Mouse (Mus musculus) liver, embryonic 16.5 days (tissue): ENCODE data around the gene Hist3h2a. TPM values are rescaled to one million over a fixed set of nuclear protein-coding genes. Genes with fewer than 3 reads are reported as not detected.

Experiments
- ATAC-seq: fragments of 200-750 bp; cut with Nextera tagmentation; 2 replicates; pipeline ENCODE4 v1.8.0; 2017; ENCODE audit warnings: low read depth, mild to moderate bottlenecking, moderate number of reproducible peaks, moderate library complexity
- H3K27ac ChIP-seq: fragments of 300-500 bp; sonication (generic); 2 replicates; pipeline ENCODE4 v1.5.1; 2014; ENCODE audit warnings: mild to moderate bottlenecking, low read length
- H3K27me3 ChIP-seq: fragments of 300-500 bp; sonication (generic); 2 replicates; pipeline ENCODE4 v1.6.1; 2014; ENCODE audit warnings: low read depth, low read length, mixed read lengths; ENCODE audit not compliant: control insufficient read depth, insufficient read depth
- H3K36me3 ChIP-seq: fragments of 300-500 bp; sonication (generic); 2 replicates; pipeline ENCODE4 v1.6.1; 2014; ENCODE audit warnings: mild to moderate bottlenecking; ENCODE audit not compliant: control insufficient read depth, insufficient read depth
- H3K4me1 ChIP-seq: fragments of 300-500 bp; sonication (generic); 2 replicates; pipeline ENCODE4 v1.6.1; 2014; ENCODE audit warnings: low read depth, low read length, mixed read lengths; ENCODE audit not compliant: control insufficient read depth
- H3K4me2 ChIP-seq: fragments of 300-500 bp; sonication (generic); 2 replicates; pipeline ENCODE4 v1.6.1; 2014; ENCODE audit warnings: low read depth, low read length, mixed read lengths
- H3K4me3 ChIP-seq: fragments of 300-500 bp; sonication (generic); 2 replicates; pipeline ENCODE4 v1.5.1; 2014; ENCODE audit warnings: low read depth, mild to moderate bottlenecking, low read length
- H3K9ac ChIP-seq: fragments of 300-500 bp; sonication (generic); 2 replicates; pipeline ENCODE4 v1.6.1; 2014; ENCODE audit warnings: low read depth, low read length
- H3K9me3 ChIP-seq: fragments of 300-500 bp; sonication (generic); replicated peaks from 2 replicates; pipeline ENCODE4 v1.6.1; 2016; ENCODE audit warnings: low read length; ENCODE audit not compliant: control insufficient read depth
- WGBS: fragments of 180-500 bp; shearing (Covaris S2); extraction: QIAGEN DNeasy Blood & Tissue Kit; methylation state at CpG from one replicate; pipeline ENCODE4 v1.1.7; 2014; ENCODE audit not compliant: insufficient replicate concordance; 5-methylcytosine and 5-hydroxymethylcytosine counted together
- microRNA-seq: library from miRNA; unstranded; fragments of <30 nt; microRNA quantifications from one replicate; pipeline ENCODE4, GENCODE M21; 2016
- polyA plus RNA-seq: library from polyadenylated mRNA; unstranded; fragments of >200 nt; fragmentation: Nextera tagmentation; extraction: Ambion mirVana; gene quantifications from 2 replicates; pipeline ENCODE4 v1.2.1, GENCODE M21; 2015

Gene Hist3h2a
- polyA plus RNA-seq, 1 experiment from 2014 or later, result 21.2 TPM

DNA sequence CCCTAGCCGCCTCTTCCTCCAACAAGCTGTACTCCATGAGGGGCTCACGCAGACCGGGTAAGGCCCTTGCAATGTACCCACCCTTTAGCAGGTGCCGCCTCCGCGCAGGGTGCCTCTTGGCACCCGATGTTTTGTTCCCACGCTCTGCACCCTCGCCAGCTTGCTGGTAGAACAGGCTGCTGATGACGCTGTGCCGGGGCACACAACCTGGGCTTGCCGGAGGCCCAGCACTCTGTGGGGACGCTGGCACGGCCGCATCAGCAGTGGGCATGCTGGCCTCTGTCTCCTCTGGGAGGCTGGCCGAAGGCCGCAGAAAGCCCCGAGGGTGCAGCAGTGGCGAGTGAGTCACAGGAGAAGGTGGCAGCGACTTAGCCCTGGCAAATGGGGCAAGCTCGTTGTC is 46.1 kb downstream of the Hist3h2a start:
- Histone ChIP-seq H3K4me3 (no peak overlapping the region), H3K9me3 (no peaks in the 10 kb centered on the region), H3K4me2 (no peak overlapping the region), H3K36me3 (no peaks in the 10 kb centered on the region), H3K9ac (no peak overlapping the region), H3K4me1 (no peaks in the 10 kb centered on the region), H3K27me3 (no peaks in the 10 kb centered on the region; the same call in 1 of the 2 replicates), H3K27ac (no peak overlapping the region)
- no peak for ATAC-seq
- 78% methylated on average over 21 of the region's 21 CpGs for WGBS

DNA sequence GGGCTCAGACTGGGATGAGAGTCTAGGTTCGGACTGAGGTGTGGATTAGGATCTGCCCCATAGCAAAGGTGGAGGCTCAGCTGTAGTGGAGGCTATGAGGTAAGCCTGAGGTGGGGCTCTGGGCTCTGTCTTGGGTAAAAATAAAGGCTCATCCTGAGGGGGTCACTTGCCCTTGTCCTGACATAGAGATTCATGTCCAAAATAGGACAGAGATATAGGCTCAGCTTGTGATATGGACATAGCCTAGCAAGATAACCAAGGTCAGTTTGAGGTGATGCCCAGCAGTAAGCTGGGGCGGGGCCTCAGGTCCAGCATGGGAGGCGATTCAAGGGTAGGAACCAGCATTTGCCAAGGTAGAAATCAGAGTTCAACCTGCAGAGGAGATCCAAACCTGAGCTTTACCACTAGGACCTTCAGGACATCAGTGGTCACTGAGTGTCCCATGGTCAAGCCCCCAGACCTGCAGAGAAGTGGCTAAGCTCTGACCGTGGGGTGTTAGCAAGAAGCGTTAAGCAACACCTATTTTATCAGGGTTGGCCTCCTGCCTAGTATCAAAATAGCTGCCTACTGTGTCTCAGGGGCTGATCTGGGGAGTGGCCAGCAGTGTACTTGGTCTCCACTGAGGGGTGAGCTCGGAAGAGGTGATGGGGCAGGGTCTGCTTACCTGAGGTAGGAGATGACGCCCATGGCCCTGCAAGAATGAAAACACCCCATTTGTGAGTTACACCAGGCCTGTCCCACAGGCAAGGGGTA is 48.0 kb downstream of the Hist3h2a start:
- no peak for ATAC-seq
- 60% methylated on average over 7 of the region's 7 CpGs for WGBS
- no peak overlapping the region for H3K4me2 ChIP-seq

More for the DNA sequence above, 48.0 kb downstream of the Hist3h2a start:
- H3K36me3 ChIP-seq, result no peaks in the 10 kb centered on the region
- no peaks in the 10 kb centered on the region for H3K9me3 ChIP-seq
- no peak overlapping the region for H3K4me3 ChIP-seq
- no peak overlapping the region for H3K27ac ChIP-seq
- H3K9ac ChIP-seq, result no peak overlapping the region
- no peaks in the 10 kb centered on the region for H3K27me3 ChIP-seq
- H3K4me1 ChIP-seq, result no peaks in the 10 kb centered on the region

Small RNAs within 50 kb of the gene (microRNA-seq; reads per million reads assigned to microRNA genes)
- gene Gm44313, result not detected

Other genes with a start within 250 kb of the Hist3h2a start
- not detected in 2 replicates for gene Olfr318, start 230.7 kb upstream of the Hist3h2a start, polyA plus RNA-seq
- gene Olfr317, start 215.5 kb upstream of the Hist3h2a start, polyA plus RNA-seq, result not detected in 2 replicates
- not detected in 2 replicates for gene Olfr316, start 202.0 kb upstream of the Hist3h2a start, polyA plus RNA-seq
- not detected in 2 replicates for gene Olfr315, start 181.5 kb upstream of the Hist3h2a start, polyA plus RNA-seq
- not detected in 2 replicates for gene Olfr314, start 171.7 kb upstream of the Hist3h2a start, polyA plus RNA-seq
- gene Fam183b, start 152.7 kb upstream of the Hist3h2a start, polyA plus RNA-seq, result 0.17 TPM in 1 of 2 replicates, not detected in the other
- gene Olfr313, start 139.7 kb upstream of the Hist3h2a start, polyA plus RNA-seq, result not detected in 2 replicates
- gene Olfr312, start 125.4 kb upstream of the Hist3h2a start, polyA plus RNA-seq, result not detected in 2 replicates
- not detected in 2 replicates for gene Olfr311, start 115.4 kb upstream of the Hist3h2a start, polyA plus RNA-seq
- gene Gm12258, start 107.5 kb upstream of the Hist3h2a start, polyA plus RNA-seq, result 1.5 and 2.3 TPM in 2 replicates
- gene 2810021J22Rik, start 87.5 kb upstream of the Hist3h2a start, polyA plus RNA-seq, result 2.2 and 2.3 TPM in 2 replicates
- gene Zfp39, start 50.5 kb upstream of the Hist3h2a start, polyA plus RNA-seq, result 4.2 and 5.6 TPM in 2 replicates
- gene Btnl10, start 36.8 kb upstream of the Hist3h2a start, polyA plus RNA-seq, result 14.1 and 14.3 TPM in 2 replicates
- 74.5 and 81.7 TPM in 2 replicates for gene Rnf187, start 15.8 kb upstream of the Hist3h2a start, polyA plus RNA-seq
- gene Hist3h2ba, start 5.8 kb upstream of the Hist3h2a start, polyA plus RNA-seq, result 17.9 and 22.4 TPM in 2 replicates
- 0.15 and 0.19 TPM in 2 replicates for gene Trim17, start within 50 bp of the Hist3h2a start, polyA plus RNA-seq
- 8.2 and 8.7 TPM in 2 replicates for gene Trim11, start 23.4 kb downstream of the Hist3h2a start, polyA plus RNA-seq
- 0.12 and 0.34 TPM in 2 replicates for gene Obscn, start 181.7 kb downstream of the Hist3h2a start, polyA plus RNA-seq
- 12.8 and 13.3 TPM in 2 replicates for gene Iba57, start 209.1 kb downstream of the Hist3h2a start, polyA plus RNA-seq
- gene Gjc2, start 228.5 kb downstream of the Hist3h2a start, polyA plus RNA-seq, result 0.08 and 0.20 TPM in 2 replicates
- gene Guk1, start 237.5 kb downstream of the Hist3h2a start, polyA plus RNA-seq, result 55.0 TPM in 2 replicates
- gene Mrpl55, start 247.8 kb downstream of the Hist3h2a start, polyA plus RNA-seq, result 43.1 and 44.3 TPM in 2 replicates